Mouse (Mus musculus) thymus, postnatal 36 days (tissue): ENCODE data around the gene Gtf3c6.

Experiments
- DNase-seq, 2 experiments: peaks; one replicate each; pipeline ENCODE4 v3.0.0; 2022; ENCODE audit warnings: mixed read lengths in 2 of 2

Gene Gtf3c6

GRCm38 (mm10) chr10:40258401-40258966 is 576 bp upstream of the Gtf3c6 start:
- DNase-seq = peak; percentile 68 to 76

- DNase-seq = peak; percentile 42 to 61
Measured at GRCm38 (mm10) chr10:40256716-40257115, 1.2 kb downstream of the Gtf3c6 start.

- no peak for DNase-seq
Measured at GRCm38 (mm10) chr10:40250969-40251368, 6.9 kb downstream of the Gtf3c6 start.

GRCm38 (mm10) chr10:40249625-40250024 is 8.3 kb downstream of the Gtf3c6 start:
- DNase-seq = peak; percentile 25 to 33

DNA sequence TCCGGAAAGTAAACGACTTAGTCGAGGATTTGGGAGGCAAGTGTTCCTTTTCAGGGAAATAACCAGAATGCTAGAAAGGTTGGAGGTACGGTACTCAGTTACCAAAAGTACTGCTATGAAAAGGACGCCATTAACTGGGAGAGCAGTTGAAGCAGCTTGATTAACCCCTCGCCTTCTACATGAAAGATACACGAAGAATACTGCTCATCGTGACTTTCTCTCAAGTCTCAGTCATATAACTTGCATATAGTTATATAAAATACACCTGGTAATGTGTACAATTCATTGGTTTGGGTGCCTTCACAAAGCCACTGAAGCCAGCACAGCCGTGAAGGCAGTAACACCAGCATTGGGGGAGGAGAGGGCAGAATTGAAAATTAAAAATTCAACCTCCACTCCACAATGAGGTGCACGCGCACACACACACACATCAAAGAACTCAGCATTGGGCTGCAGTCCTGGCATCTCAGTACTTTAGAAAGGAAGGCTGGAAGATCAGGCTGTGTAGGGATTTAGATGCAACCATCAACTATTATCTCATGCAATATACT is 10.7 kb downstream of the Gtf3c6 start:
- peak in 1 of 2 experiments; percentile 9 for DNase-seq

- peak; percentile 75 to 80 for DNase-seq
Measured at GRCm38 (mm10) chr10:40246374-40247165, 11.3 kb downstream of the Gtf3c6 start, which contains the start of gene Rpf2. Rpf2 (minus strand) TSS chr10:40247036.

- DNase-seq = no peak
Measured at GRCm38 (mm10) chr10:40237826-40238225, 20.1 kb downstream of the Gtf3c6 start.

GRCm38 (mm10) chr10:40233241-40233640 is 24.7 kb downstream of the Gtf3c6 start:
- no peak for DNase-seq

DNA sequence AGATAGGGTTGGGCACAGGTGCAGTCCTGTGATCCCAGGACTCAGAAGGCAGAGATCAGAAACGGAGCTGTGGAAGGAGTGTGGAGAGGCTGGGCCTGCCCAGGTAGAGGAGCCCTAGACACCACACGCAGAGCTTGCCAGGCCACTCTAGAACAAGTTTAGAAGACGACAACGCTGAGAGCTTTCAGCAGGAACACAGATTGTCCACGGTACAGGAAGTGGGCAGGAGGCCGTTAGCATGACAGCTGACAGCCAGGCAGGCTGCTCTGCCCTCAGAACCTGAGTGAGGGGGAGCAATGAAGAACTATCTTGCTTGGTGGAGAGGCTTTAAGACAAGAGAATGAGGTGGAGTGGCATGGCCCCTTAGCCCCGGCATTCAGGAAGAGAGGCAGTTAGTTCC is 25.5 kb downstream of the Gtf3c6 start:
- peak; percentile 59 to 74 for DNase-seq

DNA sequence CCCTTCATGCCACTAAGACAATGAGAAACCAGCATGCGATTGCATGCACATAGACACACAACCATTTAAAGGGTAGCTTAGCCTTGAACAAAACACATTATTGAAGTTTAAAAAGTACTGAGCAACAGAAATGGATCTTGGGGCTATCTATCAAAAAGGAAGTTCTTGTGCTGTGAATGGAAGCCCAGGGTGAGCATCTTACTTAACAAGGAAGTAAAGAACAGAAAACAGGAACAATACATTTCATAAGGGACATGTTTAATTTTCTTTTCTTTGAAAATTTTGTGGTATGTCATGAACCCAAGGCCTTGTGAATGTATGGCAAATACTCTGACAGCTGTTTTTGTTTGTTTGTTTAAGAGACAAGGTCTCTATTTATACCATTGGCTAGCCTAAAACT is 28.2 kb downstream of the Gtf3c6 start:
- DNase-seq = no peak

DNA sequence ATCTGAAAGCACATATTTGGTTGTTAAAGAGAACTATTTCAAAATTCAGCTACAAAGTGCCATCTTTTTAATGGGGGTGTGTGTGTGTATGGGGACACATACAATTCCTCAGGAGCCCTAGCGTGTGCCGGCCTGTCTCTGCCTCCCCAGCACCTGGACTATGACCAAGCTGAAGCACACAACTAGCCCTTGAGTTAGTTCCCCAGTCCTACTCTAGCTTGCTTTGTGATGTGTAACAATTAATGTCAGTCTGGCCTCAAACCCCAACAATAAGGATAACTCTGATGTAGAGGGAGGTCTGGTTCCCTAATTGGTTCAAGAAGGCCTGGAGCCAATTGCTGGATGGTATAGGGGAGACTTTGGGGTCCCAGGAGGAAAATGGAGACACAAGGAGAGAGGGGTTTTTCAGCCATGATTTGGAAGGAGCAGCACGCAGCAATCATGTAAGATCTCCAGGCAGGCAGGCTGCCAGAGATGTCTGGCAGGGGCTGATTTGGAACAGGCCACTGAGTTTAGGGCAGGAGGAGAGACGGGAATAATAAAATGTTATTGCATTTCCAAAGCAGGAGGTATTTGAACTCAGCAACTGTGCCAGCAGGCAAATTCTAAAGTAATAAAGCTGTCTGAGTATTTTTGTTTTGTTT is 30.1 kb downstream of the Gtf3c6 start:
- no peak for DNase-seq

GRCm38 (mm10) chr10:40218874-40219273 is 39.0 kb downstream of the Gtf3c6 start:
- DNase-seq = peak in 1 of 2 experiments; percentile 30

- DNase-seq = peak; percentile 90 to 92
Measured at GRCm38 (mm10) chr10:40212443-40213169, 45.3 kb downstream of the Gtf3c6 start.
